Mouse (Mus musculus) midbrain, embryonic 14.5 days (tissue): ENCODE data around the gene Fam168a. TPM values are rescaled to one million over a fixed set of nuclear protein-coding genes. Genes with fewer than 3 reads are reported as not detected.
A peak's percentile ranks its signal among the peaks of the same experiment; 100 is the strongest.
"Not testable (repeated sequence)": the region's sequence is repeated elsewhere in the genome, so short reads cannot be mapped to it uniquely, and the experiment has no call there.

Source experiments
- ATAC-seq: fragments of 200-750 bp; cut with Nextera tagmentation; 2 replicates; pipeline ENCODE4 v1.8.0; 2017; ENCODE audit warnings: moderate number of reproducible peaks, moderate library complexity; ENCODE audit not compliant: low FRiP score, low TSS enrichment
- DNase-seq: peaks from one replicate; pipeline ENCODE4 v3.0.0-alpha.2; 2015
- H3K27ac ChIP-seq: fragments of 300-500 bp; sonication (generic); replicated peaks from 2 replicates; pipeline ENCODE4 v1.5.1; 2014; ENCODE audit warnings: mild to moderate bottlenecking, low read depth, low read length, moderate library complexity
- H3K27me3 ChIP-seq: fragments of 300-500 bp; sonication (generic); 2 replicates; pipeline ENCODE4 v1.6.1; 2014; ENCODE audit warnings: low read length, control low read depth, mixed read lengths; ENCODE audit not compliant: control insufficient read depth, insufficient read depth
- H3K36me3 ChIP-seq: fragments of 300-500 bp; sonication (generic); 2 replicates; pipeline ENCODE4 v1.6.1; 2014; ENCODE audit warnings: low read length, control low read depth; ENCODE audit not compliant: control insufficient read depth, insufficient read depth
- H3K4me1 ChIP-seq: fragments of 300-500 bp; sonication (generic); 2 replicates; pipeline ENCODE4 v1.6.1; 2014; ENCODE audit warnings: mild to moderate bottlenecking, antibody characterized with exemption, low read length, control low read depth; ENCODE audit not compliant: control insufficient read depth, insufficient read depth
- H3K4me2 ChIP-seq: fragments of 300-500 bp; sonication (generic); 2 replicates; pipeline ENCODE4 v1.6.1; 2014; ENCODE audit warnings: mild to moderate bottlenecking, low read length, moderate library complexity
- H3K4me3 ChIP-seq: fragments of 300-500 bp; sonication (generic); replicated peaks from 2 replicates; pipeline ENCODE4 v1.5.1; 2014; ENCODE audit warnings: low read depth, low read length
- H3K9ac ChIP-seq: fragments of 300-500 bp; sonication (generic); replicated peaks from 2 replicates; pipeline ENCODE4 v1.6.1; 2014; ENCODE audit warnings: mild to moderate bottlenecking, low read length, moderate library complexity
- H3K9me3 ChIP-seq: fragments of 300-500 bp; sonication (generic); 2 replicates; pipeline ENCODE4 v1.6.1; 2016; ENCODE audit warnings: low read length, control low read depth, mixed read lengths; ENCODE audit not compliant: control insufficient read depth
- WGBS: fragments of 180-500 bp; shearing (Covaris S2); extraction: QIAGEN DNeasy Blood & Tissue Kit; methylation state at CpG from one replicate; pipeline ENCODE4 v1.1.7; 2014; 5-methylcytosine and 5-hydroxymethylcytosine counted together
- polyA plus RNA-seq: library from polyadenylated mRNA; unstranded; fragments of >200 nt; fragmentation: Nextera tagmentation; extraction: Ambion mirVana; gene quantifications from 2 replicates; pipeline ENCODE4 v1.2.1, GENCODE M21; 2014

Fam168a gene
- polyA plus RNA-seq, 1 experiment from 2014 or later = 113 TPM

- WGBS = 72% methylated on average over 2 of the region's 2 CpGs
- no peaks in the 10 kb centered on the region for H3K27me3 ChIP-seq
- H3K27ac ChIP-seq = no peak overlapping the region
- no peaks in the 10 kb centered on the region for H3K4me1 ChIP-seq
- H3K36me3 ChIP-seq = 0 out of 2 replicates have a peak, but pooled peaks cover 7% of the 10 kb centered on the region
- no peak overlapping the region for H3K4me2 ChIP-seq
- ATAC-seq (no peak), DNase-seq (no peak)
- no peaks in the 10 kb centered on the region for H3K9me3 ChIP-seq
- H3K9ac ChIP-seq = no peak overlapping the region
- no peak overlapping the region for H3K4me3 ChIP-seq
These were observed 138.1 kb downstream of the Fam168a start for GRCm38 (mm10) chr7:100844385-100845025.

DNA sequence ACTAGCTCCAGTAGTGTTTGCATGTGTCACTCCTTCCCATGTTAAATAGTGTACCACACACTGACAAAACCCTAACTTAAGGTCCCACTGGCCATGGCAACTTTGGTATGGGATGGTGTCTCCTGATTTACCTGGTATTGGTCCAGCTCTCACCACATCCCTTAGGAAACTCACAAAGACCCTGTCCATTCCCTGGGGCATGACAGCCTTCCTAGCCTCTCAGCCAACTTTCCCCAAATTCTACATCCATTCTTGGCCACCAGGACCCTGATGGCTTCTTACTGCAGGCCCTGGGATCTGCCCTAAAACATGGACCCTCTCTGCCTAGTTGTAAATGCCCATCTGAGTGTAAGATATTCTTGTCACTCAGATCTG, 138.6 kb downstream of the Fam168a start:
- no peak for ATAC-seq
- no peak overlapping the region for H3K4me2 ChIP-seq
- no peak overlapping the region for H3K27ac ChIP-seq
- H3K36me3 ChIP-seq = 0 out of 2 replicates have a peak, but pooled peaks cover 5% of the 10 kb centered on the region
- no peak overlapping the region for H3K9ac ChIP-seq
- H3K9me3 ChIP-seq = no peaks in the 10 kb centered on the region
- no peak for DNase-seq
- no peak overlapping the region for H3K4me3 ChIP-seq
- H3K27me3 ChIP-seq = no peaks in the 10 kb centered on the region
- H3K4me1 ChIP-seq = no peaks in the 10 kb centered on the region

- Histone ChIP-seq H3K36me3 (0 out of 2 replicates have a peak, but pooled peaks cover 5% of the 10 kb centered on the region), H3K4me3 (no peak overlapping the region), H3K4me1 (no peaks in the 10 kb centered on the region), H3K9ac (no peak overlapping the region), H3K27ac (no peak overlapping the region), H3K4me2 (no peak overlapping the region), H3K9me3 (no peaks in the 10 kb centered on the region), H3K27me3 (no peaks in the 10 kb centered on the region)
- ATAC-seq = no peak
- 73% methylated on average over 1 of the region's 1 CpGs for WGBS
- DNase-seq = no peak
These were observed 139.0 kb downstream of the Fam168a start for GRCm38 (mm10) chr7:100845412-100845811.

DNA sequence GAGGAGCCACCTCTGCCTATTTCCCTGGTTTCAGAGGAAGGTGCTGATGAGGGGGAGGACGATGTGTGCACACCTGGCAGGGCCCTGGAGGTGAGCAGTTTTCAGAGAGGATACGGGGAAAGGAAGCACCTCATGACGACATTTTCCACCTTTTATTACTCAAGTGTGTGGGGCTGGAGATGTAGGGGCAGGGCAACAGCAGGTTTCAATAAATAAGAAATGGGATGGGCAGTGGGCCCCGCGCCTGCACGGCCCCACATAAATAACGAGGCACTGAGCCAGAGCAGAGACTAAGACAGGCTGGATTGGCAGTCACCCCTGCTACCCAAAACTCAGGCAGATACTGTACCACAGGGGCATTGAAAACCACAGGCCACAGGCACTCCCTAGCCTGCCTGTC, 139.6 kb downstream of the Fam168a start:
- not testable (repeated sequence) for DNase-seq, H3K4me1 ChIP-seq, H3K4me3 ChIP-seq, H3K27ac ChIP-seq, H3K9ac ChIP-seq, H3K27me3 ChIP-seq, ATAC-seq, H3K9me3 ChIP-seq, H3K4me2 ChIP-seq, H3K36me3 ChIP-seq
- WGBS = 86% methylated on average over 7 of the region's 7 CpGs

GRCm38 (mm10) chr7:100847131-100847530, 140.7 kb downstream of the Fam168a start:
- Histone ChIP-seq H3K9me3 (no peaks in the 10 kb centered on the region), H3K4me3 (no peak overlapping the region), H3K27ac (no peak overlapping the region), H3K36me3 (0 out of 2 replicates have a peak, but pooled peaks cover 2% of the 10 kb centered on the region), H3K4me1 (peaks cover 4% of the 10 kb centered on the region; the same call in 1 of the 2 replicates), H3K4me2 (no peak overlapping the region), H3K9ac (no peak overlapping the region), H3K27me3 (no peaks in the 10 kb centered on the region)
- DNase-seq (no peak), ATAC-seq (no peak)
- 83% methylated on average over 6 of the region's 6 CpGs for WGBS

GRCm38 (mm10) chr7:100848744-100849143, 142.3 kb downstream of the Fam168a start:
- Histone ChIP-seq H3K27me3 (no peaks in the 10 kb centered on the region), H3K4me1 (peaks cover 4% of the 10 kb centered on the region; the same call in 1 of the 2 replicates), H3K4me2 (no peak overlapping the region), H3K9me3 (no peaks in the 10 kb centered on the region), H3K36me3 (no peaks in the 10 kb centered on the region), H3K27ac (no peak overlapping the region), H3K9ac (no peak overlapping the region), H3K4me3 (no peak overlapping the region)
- 28% methylated on average over 6 of the region's 6 CpGs for WGBS
- ATAC-seq (no peak), DNase-seq (peak; percentile 76)

DNA sequence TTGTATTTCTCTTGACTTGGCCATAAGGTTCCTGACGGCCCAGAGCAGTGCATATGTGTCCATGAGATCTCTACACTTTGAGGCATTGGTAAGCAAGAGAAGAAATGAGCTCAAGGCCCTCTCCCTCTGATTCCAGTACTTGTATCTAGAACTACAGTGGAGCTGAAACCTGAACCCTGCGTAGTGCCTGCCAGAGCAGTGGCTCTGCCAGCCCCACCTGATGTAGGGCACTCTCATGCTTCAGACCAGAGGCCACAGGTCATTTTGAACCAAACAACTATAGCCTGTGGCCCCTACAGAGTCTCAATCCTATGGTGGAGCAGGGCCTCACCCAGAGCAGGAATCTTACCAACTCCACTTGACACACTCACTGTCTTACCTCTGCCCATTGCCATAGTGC, 143.1 kb downstream of the Fam168a start:
- Histone ChIP-seq H3K4me1 (peaks cover 4% of the 10 kb centered on the region; the same call in 1 of the 2 replicates), H3K4me3 (no peak overlapping the region), H3K9me3 (no peaks in the 10 kb centered on the region), H3K27me3 (no peaks in the 10 kb centered on the region), H3K36me3 (no peaks in the 10 kb centered on the region), H3K9ac (no peak overlapping the region), H3K4me2 (no peak overlapping the region), H3K27ac (no peak overlapping the region)
- no peak for DNase-seq
- ATAC-seq = no peak
- 91% methylated on average over 2 of the region's 2 CpGs for WGBS

DNA sequence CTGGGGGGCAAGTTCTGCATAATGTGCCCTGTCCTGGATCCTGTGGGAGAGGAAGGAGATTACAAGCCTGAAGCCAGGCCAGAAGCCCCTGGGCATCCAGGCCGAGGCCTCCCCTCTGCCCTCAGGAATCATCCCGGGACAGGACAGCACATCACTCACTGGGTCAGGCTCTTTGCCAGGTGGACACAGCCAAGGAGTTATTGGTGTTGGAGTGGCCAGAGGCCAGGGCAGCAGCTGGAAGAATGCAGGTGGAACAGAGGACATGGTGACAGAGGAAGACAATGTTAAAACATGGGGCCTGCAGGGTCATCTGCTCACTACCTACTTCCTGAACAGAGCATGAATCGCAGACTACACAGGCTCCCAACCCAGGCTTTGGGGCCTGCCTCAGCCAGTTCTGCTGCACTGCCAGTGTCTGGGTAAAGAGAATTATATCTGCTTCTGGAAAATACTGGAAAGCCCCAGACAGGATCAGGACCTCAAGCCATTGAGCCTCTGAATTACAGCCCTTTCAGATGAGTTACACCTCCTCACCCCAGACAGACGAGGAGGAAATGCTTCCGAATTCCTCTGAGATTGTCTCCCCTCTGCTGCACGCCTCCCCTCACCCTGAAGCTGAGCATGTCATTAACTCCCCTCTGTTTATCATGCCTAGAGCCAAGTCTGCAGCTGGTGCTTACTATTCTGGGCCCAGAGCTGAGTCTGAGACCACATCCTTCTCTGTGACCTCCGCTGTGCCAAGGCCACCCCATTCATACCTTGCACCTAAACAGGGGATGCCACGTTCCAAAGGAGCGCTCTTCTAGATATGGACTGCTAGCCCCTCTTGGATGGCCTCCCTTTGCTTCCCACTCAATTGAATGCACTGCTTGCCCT, 145.3 kb downstream of the Fam168a start:
- Histone ChIP-seq H3K36me3 (no peaks in the 10 kb centered on the region), H3K27me3 (no peaks in the 10 kb centered on the region), H3K4me2 (no peak overlapping the region), H3K9ac (no peak overlapping the region), H3K9me3 (no peaks in the 10 kb centered on the region), H3K27ac (0 out of 2 replicates have a peak overlapping the region, but pooled peaks have one; percentile 9), H3K4me1 (peaks cover 4% of the 10 kb centered on the region; the same call in 1 of the 2 replicates), H3K4me3 (no peak overlapping the region)
- 74% methylated on average over 9 of the region's 9 CpGs for WGBS
- DNase-seq (no peak), ATAC-seq (no peak)
